Mouse (Mus musculus) heart, embryonic 13.5 days (tissue): ENCODE results near the gene Arhgap21. TPM values are rescaled to one million over a fixed set of nuclear protein-coding genes. Genes with fewer than 3 reads are reported as not detected.

Experiments used
- ATAC-seq: fragments of 200-750 bp; cut with Nextera tagmentation; 2 replicates; pipeline ENCODE4 v1.8.0; 2017; ENCODE audit warnings: moderate TSS enrichment; ENCODE audit not compliant: insufficient number of reproducible peaks, low FRiP score, low TSS enrichment; ENCODE audit errors: extremely low read depth
- H3K27ac ChIP-seq: fragments of 300-500 bp; sonication (generic); replicated peaks from 2 replicates; pipeline ENCODE4 v1.5.1; 2015; ENCODE audit warnings: moderate library complexity, mild to moderate bottlenecking, inconsistent platforms
- H3K27me3 ChIP-seq: fragments of 300-500 bp; sonication (generic); replicated peaks from 2 replicates; pipeline ENCODE4 v1.6.1; 2015; ENCODE audit warnings: mild to moderate bottlenecking, inconsistent platforms
- H3K36me3 ChIP-seq: fragments of 300-500 bp; sonication (generic); 2 replicates; pipeline ENCODE4 v1.6.1; 2015; ENCODE audit warnings: mild to moderate bottlenecking, inconsistent platforms
- H3K4me1 ChIP-seq: fragments of 300-500 bp; sonication (generic); 2 replicates; pipeline ENCODE4 v1.6.1; 2015; ENCODE audit warnings: inconsistent platforms
- H3K4me2 ChIP-seq: fragments of 300-500 bp; sonication (generic); 2 replicates; pipeline ENCODE4 v1.6.1; 2015; ENCODE audit warnings: inconsistent platforms, mild to moderate bottlenecking, moderate library complexity
- H3K4me3 ChIP-seq: fragments of 300-500 bp; sonication (generic); 2 replicates; pipeline ENCODE4 v1.5.1; 2015; ENCODE audit warnings: moderate library complexity, mild to moderate bottlenecking, inconsistent platforms
- H3K9ac ChIP-seq: fragments of 300-500 bp; sonication (generic); 2 replicates; pipeline ENCODE4 v1.6.1; 2015; ENCODE audit warnings: inconsistent platforms, mild to moderate bottlenecking, moderate library complexity
- H3K9me3 ChIP-seq: fragments of 300-500 bp; sonication (generic); 2 replicates; pipeline ENCODE4 v1.6.1; 2016; ENCODE audit warnings: inconsistent platforms
- WGBS: fragments of 180-500 bp; shearing (Covaris S2); methylation state at CpG from one replicate; pipeline ENCODE4 v1.1.7; 2015; ENCODE audit warnings: mixed read lengths; 5-methylcytosine and 5-hydroxymethylcytosine counted together
- polyA plus RNA-seq: library from polyadenylated mRNA; unstranded; fragments of >200 nt; fragmentation: Nextera tagmentation; extraction: Ambion mirVana; gene quantifications from 2 replicates; pipeline ENCODE4 v1.2.1, GENCODE M21; 2015

The Arhgap21 gene
- polyA plus RNA-seq, 1 experiment from 2014 or later, result 11.7 TPM

DNA sequence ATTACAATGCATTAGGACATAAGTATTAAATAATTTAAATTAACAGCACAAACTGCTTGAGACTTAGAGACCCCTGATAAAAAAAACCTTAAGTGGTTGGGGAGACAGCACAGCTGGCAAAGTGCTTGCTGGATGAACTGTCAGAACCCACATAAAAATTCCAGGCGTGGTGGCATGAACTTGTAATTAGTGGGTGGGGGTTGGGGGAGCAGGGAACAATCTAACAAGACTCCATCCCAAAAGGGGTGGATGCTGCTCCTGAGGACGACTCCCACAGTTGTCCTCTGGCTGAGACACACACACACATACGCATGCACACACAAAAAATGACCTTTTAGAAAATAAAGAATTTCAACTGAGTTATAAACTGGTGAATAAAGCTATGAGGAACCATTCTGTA, 79.9 kb downstream of the Arhgap21 start:
- Histone ChIP-seq H3K9me3 (no peaks in the 10 kb centered on the region), H3K4me1 (no peaks in the 10 kb centered on the region), H3K36me3 (peaks cover 48% of the 10 kb centered on the region), H3K9ac (no peak overlapping the region), H3K4me2 (no peak overlapping the region), H3K27ac (no peak overlapping the region), H3K4me3 (no peak overlapping the region), H3K27me3 (no peaks in the 10 kb centered on the region)
- WGBS, result 68% methylated on average over 3 of the region's 3 CpGs
- ATAC-seq, result no peak

DNA sequence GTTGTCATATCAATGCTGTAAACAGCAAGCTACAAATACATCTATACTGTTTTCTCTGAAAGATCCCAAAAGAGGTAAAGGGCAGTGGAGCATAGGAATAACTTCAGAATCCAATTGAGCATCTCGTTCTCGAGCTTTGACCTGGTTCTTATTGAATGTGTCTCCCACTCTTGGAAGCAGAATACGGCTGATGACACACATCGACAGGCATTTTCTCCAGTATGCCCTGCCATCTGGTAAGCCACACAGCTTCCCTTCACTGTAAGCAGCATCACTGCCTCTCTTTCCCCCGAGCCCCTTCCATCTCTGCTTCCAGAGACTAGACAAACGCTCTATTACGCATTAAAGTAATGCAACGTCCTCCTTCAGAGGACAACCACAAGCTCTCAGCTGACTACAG, 85.4 kb downstream of the Arhgap21 start:
- Histone ChIP-seq H3K36me3 (peaks cover 65% of the 10 kb centered on the region), H3K4me3 (no peak overlapping the region), H3K27me3 (no peaks in the 10 kb centered on the region), H3K4me2 (no peak overlapping the region), H3K4me1 (peaks cover 5% of the 10 kb centered on the region; the same call in 1 of the 2 replicates), H3K9me3 (no peaks in the 10 kb centered on the region), H3K9ac (no peak overlapping the region), H3K27ac (no peak overlapping the region)
- 79% methylated on average over 8 of the region's 8 CpGs for WGBS
- ATAC-seq, result no peak

DNA sequence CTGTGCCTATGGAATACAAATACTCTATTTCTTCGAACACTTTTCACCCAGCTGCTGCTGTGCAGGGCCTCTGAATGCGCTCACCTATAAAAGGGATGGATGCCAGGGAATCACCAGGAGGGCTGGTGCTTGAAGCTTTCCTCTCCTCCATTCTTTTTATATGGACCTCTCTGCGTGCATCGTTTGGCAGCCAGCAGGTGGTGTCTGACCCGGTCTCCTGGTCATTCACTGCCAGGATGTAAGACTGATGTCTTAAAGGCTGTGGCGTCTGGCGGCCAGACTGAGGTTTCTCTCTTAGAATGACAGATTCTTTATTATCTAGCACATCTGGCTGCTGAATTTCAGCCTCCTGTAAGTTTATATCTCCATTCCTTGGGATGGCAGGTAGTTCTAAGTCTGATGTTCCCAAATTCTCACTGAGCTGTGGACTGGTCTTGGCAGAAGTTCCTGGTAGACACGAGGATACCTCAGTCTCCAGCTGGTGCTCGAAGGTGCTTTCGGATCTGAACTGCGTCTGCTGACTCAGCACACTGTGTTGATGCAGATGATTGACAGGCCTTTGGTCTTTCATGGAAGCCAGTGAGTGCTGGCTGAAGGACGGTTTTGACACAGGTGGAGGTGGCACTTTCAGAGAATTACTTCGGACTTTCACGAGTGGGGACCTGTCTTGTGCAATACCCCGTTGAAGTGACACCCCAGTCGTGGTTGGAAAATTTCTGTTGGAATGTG, 88.6 kb downstream of the Arhgap21 start:
- Histone ChIP-seq H3K4me1 (peaks cover 5% of the 10 kb centered on the region; the same call in 1 of the 2 replicates), H3K4me2 (no peak overlapping the region), H3K36me3 (peaks cover 49% of the 10 kb centered on the region), H3K4me3 (no peak overlapping the region), H3K27ac (no peak overlapping the region), H3K9me3 (no peaks in the 10 kb centered on the region), H3K27me3 (no peaks in the 10 kb centered on the region), H3K9ac (no peak overlapping the region)
- WGBS, result 85% methylated on average over 16 of the region's 16 CpGs
- no peak for ATAC-seq

DNA sequence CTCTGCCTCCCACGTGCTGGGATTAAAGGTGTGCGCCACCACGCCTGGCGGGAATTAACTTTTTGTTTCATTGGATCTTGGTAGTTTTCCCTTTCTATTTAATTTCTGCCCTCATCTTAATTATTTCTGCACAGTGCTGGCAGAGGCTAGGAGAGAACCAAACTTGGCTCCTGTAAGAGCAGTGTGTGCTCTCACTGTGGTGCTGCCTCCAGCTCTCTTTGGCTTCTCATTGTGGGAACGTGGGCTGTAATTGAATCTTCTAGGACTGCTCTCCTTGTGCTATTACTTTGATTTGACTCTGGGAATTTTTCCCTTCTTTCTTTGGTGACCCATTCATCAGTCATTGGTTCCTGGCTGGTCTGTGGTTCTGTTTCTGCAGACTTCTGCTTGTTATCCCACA, 94.1 kb downstream of the Arhgap21 start:
- Histone ChIP-seq H3K27ac (no peak overlapping the region), H3K4me3 (no peak overlapping the region), H3K27me3 (no peaks in the 10 kb centered on the region), H3K4me1 (peaks cover 2% of the 10 kb centered on the region), H3K9me3 (no peaks in the 10 kb centered on the region), H3K36me3 (peaks cover 50% of the 10 kb centered on the region), H3K4me2 (no peak overlapping the region), H3K9ac (no peak overlapping the region)
- WGBS, result 95% methylated on average over 5 of the region's 5 CpGs
- ATAC-seq, result no peak

DNA sequence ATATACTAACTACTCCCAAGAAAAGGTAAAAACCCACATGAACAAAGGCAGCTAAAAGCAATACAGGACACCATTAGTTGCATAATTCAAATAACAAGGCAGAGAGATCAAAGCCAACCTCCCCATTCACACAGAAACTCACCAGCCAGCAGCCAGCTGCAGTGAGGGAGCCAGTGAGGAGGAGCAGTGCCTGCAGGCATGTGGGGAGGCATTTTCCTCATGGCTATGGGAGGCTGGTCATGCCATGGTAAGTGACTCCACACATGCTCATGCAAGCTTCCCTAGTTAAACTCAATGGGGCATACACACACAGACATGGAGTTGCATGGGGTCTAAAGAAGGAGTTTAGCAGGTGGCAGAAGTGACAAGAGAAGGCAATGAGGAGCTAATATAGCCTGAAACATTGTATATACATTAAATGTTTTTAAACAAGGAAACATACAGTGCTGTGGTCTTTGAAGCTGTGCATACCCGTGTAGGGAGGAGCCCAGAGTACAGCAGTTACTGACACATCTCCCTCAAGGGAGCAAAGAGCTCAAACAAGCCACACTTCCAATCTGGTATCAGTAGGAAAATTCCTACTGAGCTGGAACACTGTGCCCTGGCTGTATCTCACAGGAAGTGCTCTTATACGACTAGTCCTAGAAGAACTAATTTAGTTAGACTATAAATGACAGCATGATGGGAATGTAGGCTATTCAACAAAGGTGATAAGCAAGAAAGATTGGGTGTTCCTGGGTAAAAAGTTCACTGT, 99.3 kb downstream of the Arhgap21 start:
- no peaks in the 10 kb centered on the region for H3K9me3 ChIP-seq
- no peak overlapping the region for H3K4me3 ChIP-seq
- 12% methylated on average over 2 of the region's 2 CpGs for WGBS
- no peaks in the 10 kb centered on the region for H3K27me3 ChIP-seq
- H3K9ac ChIP-seq, result no peak overlapping the region
- peaks cover 51% of the 10 kb centered on the region for H3K36me3 ChIP-seq
- no peak for ATAC-seq
- peak overlapping the region; percentile 53 for H3K27ac ChIP-seq
- H3K4me1 ChIP-seq, result peaks cover 12% of the 10 kb centered on the region
- H3K4me2 ChIP-seq, result no peak overlapping the region

DNA sequence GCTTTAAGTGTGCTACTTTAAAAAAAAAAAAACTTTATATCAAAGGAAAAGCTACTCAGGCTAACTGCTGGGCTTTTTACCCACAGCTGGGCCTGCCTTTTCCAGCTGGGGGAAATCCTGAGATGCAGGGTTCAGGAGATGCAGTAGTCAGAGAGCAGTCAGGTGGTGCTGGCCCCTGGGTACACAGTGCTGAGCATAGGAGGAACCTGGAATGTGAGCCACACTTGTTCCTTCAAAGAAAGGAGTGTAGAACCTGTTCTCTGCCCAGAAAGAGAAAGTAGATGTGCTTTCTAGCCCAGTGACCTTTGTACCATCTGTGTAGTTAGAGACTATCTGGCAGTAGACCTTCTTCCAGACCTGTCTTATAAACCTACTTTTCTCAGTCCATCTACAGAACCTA, 100.6 kb downstream of the Arhgap21 start:
- H3K9me3 ChIP-seq, result no peaks in the 10 kb centered on the region
- H3K4me3 ChIP-seq, result no peak overlapping the region
- peaks cover 12% of the 10 kb centered on the region for H3K4me1 ChIP-seq
- no peak for ATAC-seq
- no peak overlapping the region for H3K27ac ChIP-seq
- H3K4me2 ChIP-seq, result no peak overlapping the region
- peaks cover 55% of the 10 kb centered on the region for H3K36me3 ChIP-seq
- no peak overlapping the region for H3K9ac ChIP-seq
- no peaks in the 10 kb centered on the region for H3K27me3 ChIP-seq

DNA sequence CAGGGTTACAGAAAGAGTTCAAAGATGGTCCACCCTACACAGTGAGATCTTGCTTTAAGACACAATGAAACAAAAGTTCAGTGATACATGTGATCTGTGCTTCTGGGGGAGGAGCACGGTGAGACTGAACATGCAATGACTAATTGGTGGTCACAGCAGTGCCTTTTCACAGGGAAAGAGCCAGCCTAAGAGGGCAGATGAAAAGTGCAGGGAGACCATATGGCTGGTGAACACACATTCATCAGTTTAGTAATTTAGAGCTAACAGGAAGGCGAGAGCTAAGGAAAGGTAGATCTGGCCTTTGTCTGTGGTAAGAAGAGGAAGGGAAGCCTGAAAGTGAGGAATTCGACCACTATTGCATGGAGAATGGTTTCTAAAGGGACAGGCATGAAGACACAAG, 102.9 kb downstream of the Arhgap21 start:
- Histone ChIP-seq H3K27ac (no peak overlapping the region), H3K4me1 (peaks cover 12% of the 10 kb centered on the region), H3K4me2 (no peak overlapping the region), H3K27me3 (no peaks in the 10 kb centered on the region), H3K36me3 (peaks cover 68% of the 10 kb centered on the region), H3K9ac (no peak overlapping the region), H3K9me3 (no peaks in the 10 kb centered on the region), H3K4me3 (no peak overlapping the region)
- no peak for ATAC-seq
- 91% methylated on average over 3 of the region's 3 CpGs for WGBS

DNA sequence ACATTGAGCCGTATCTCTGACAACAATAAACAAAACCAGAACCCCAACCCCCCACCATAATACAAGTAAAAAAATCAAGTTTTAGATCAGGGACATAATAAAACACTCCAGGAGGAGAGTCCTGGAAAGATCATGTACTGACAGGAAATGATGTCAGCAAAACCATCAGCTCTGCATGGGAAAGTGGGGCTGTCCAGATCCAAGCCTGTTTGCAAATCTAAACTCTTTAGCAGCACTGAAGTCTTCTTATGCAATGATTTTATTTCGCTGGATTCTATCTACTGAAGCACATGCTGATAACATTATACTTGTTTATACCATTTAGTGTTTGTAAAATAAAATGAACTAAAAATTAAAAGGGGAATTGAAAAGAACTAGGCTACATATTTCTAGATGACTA, 104.1 kb downstream of the Arhgap21 start:
- Histone ChIP-seq H3K9ac (no peak overlapping the region), H3K9me3 (no peaks in the 10 kb centered on the region), H3K27me3 (no peaks in the 10 kb centered on the region), H3K36me3 (peaks cover 80% of the 10 kb centered on the region), H3K4me2 (no peak overlapping the region), H3K4me1 (peaks cover 9% of the 10 kb centered on the region), H3K27ac (no peak overlapping the region), H3K4me3 (no peak overlapping the region)
- no peak for ATAC-seq
- 89% methylated on average over 2 of the region's 2 CpGs for WGBS

DNA sequence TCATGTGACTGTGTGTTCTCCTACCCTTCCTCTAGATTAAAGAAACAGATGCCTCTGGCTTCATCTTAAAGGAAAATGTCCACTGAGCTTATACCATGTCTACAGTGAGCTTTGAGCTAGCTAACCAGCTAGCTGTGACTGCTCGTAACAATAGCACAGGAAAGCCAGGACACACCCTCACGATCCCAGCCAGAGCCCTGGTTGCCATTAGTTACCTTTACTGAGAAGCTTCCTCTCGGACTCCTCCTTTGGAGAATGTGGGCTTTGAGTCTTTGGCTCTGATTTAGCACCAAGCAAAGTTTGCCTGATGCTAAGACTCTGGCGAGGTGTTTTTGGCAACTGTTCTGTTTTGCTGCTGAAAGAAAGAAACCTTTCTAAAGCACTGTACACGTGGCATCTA, 107.9 kb downstream of the Arhgap21 start:
- ATAC-seq, result no peak
- Histone ChIP-seq H3K4me2 (no peak overlapping the region), H3K36me3 (peaks cover 99% of the 10 kb centered on the region), H3K4me1 (no peaks in the 10 kb centered on the region), H3K27ac (no peak overlapping the region), H3K27me3 (no peaks in the 10 kb centered on the region), H3K9ac (no peak overlapping the region), H3K9me3 (no peaks in the 10 kb centered on the region), H3K4me3 (no peak overlapping the region)
- 79% methylated on average over 5 of the region's 5 CpGs for WGBS

DNA sequence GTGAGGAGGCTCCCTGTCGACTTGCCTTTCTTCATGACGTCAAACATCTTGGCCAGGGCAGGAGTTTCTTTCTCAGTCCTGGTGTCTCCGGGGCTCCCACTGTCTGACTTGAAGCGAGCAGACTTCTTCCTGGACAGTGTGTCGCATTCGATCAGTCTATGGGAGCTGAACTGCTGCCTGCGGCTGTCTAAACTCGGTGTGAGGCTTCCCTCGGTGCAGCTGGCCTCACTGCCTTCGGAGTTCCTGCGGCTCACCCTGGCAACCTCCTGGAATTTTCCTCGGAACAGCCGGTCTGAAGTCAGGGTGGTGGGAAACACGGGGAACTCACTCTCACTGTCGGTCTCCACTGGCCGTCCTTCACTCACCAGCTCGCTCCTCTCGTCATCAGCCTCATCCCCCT, 119.3 kb downstream of the Arhgap21 start:
- Histone ChIP-seq H3K4me1 (no peaks in the 10 kb centered on the region), H3K4me2 (no peak overlapping the region), H3K9ac (no peak overlapping the region), H3K27me3 (no peaks in the 10 kb centered on the region), H3K27ac (no peak overlapping the region), H3K36me3 (peaks cover 85% of the 10 kb centered on the region), H3K4me3 (no peak overlapping the region), H3K9me3 (no peaks in the 10 kb centered on the region)
- no peak for ATAC-seq
- 79% methylated on average over 18 of the region's 18 CpGs for WGBS

DNA sequence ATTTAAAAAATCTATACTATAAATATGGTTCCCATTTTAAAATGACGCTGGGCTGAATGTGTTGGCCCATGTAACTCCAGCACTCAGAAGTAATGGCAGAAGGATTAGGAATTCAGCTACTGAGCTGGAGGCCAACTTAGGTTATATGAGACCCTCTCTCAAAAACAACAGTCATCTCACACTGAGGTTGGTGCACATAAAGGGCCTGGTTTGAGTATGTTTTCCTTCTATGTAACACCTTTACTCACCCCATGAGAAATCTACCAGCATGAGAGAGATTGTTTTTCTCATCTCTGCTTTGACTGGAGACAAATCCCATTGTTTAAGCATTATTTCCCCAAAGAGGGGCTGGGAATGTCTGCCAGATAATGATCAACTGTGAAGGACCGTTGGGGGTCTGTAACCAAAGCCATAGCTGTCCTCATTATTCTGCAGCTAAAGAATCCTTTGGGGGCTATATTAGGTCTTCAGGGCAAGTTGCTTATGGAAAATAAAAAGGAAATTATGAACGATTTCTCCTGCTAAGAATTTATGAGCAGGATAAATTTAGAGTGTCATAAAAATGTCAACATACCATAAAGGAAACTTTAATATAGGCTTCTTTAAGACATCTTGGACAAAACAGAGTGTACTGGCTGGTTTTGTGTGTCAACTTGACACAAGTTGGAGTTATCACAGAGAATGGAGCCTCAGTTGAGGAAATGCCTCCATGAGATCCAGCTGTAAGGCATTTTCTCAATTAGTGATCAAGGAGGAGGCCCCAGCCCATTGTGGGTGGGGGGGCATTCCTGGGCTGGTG, 136.9 kb downstream of the Arhgap21 start:
- 78% methylated on average over 3 of the region's 3 CpGs for WGBS
- H3K4me3 ChIP-seq, result no peak overlapping the region
- ATAC-seq, result no peak
- no peak overlapping the region for H3K27ac ChIP-seq
- H3K36me3 ChIP-seq, result no peaks in the 10 kb centered on the region
- H3K9ac ChIP-seq, result no peak overlapping the region
- H3K9me3 ChIP-seq, result no peaks in the 10 kb centered on the region
- no peaks in the 10 kb centered on the region for H3K4me1 ChIP-seq
- no peak overlapping the region for H3K4me2 ChIP-seq
- H3K27me3 ChIP-seq, result no peaks in the 10 kb centered on the region
